Mouse (Mus musculus) testis, adult 2 months (tissue): Measurements from ENCODE around the gene Cdh23.

ENCODE experiments used
- CTCF ChIP-seq: fragments of 200-500 bp; IDR thresholded peaks from 2 replicates; pipeline ENCODE4 v1.5.1; 2012; ENCODE audit warnings: low read depth, mild to moderate bottlenecking, inconsistent platforms, low read length, moderate library complexity; ENCODE audit not compliant: control insufficient read depth, insufficient read depth, insufficient replicate concordance
- POLR2A ChIP-seq: fragments of 200-500 bp; IDR thresholded peaks from 2 replicates; pipeline ENCODE4 v1.6.1; 2012; ENCODE audit warnings: low read depth, mild to moderate bottlenecking, inconsistent platforms, low read length, moderate library complexity; ENCODE audit not compliant: control insufficient read depth

- no peak for TF ChIP-seq POLR2A
- no peak for TF ChIP-seq CTCF
Observed at GRCm38 (mm10) chr10:60395605-60396004, 300.7 kb downstream of the Cdh23 start.
